Mouse (Mus musculus) adipocyte (in vitro differentiated cells): ENCODE data around the gene Rfx3.

ENCODE experiments used
- DNase-seq: peaks from one replicate; pipeline ENCODE4 v3.0.0-alpha.2; 2016; ENCODE audit warnings: low spot score

Rfx3 gene

DNA sequence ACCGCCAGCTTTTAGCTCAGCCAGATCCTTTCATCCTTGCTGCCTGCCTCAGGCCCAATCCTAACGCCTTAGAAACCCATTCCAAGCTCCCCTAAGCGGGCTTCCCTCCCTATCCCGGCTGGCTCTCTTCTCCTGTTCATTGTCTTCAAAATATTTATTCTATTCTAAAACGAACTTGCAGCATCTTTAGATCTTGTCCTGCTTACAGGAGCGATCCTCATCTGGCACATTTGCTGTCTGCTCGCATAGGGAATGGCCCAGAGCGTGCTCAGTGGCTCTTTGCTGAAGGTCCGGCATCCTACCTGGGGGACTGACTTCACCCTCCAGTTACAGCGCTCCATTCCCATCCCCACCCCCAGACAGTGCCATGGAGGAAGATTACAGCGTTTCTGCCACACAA, 292.0 kb downstream of the Rfx3 start:
- no peak for DNase-seq

DNA sequence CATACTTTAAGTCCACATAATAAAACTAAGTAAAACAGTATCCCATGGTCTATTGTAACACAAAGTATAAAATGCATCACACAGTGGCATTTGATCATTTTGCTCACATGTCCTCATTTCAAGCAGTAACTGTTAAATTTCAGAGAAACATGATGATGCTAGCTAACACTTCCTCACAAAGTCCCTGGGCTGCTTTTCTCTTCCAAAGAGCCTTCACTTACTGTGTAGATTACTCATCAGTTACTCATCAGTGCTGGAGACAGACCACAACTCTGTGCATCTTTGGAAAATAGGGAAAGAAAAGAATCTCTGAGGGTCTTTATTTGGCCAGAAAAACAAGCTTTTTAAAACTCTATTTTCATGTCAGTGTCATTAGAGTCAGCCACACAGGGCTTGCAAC, 294.7 kb downstream of the Rfx3 start:
- no peak for DNase-seq
